Mouse (Mus musculus): ENCODE results near the gene Swi5.

- TF ChIP-seq GATA1 (IDR thresholded peaks at IDR 0.05; ENCODE audit: low read length) (no peak), TAL1 (IDR thresholded peaks at IDR 0.05; ENCODE audit: low read length) (no peak)
Observed at GRCm38 (mm10) chr2:32328911-32329460, 41.1 kb upstream of the Swi5 start.
